Mouse (Mus musculus) B cell, adult 2 months (primary cell): ENCODE measurements around the gene Gpm6a.
"Not testable (repeated sequence)": the region's sequence is repeated elsewhere in the genome, so short reads cannot be mapped to it uniquely, and the experiment has no call there.

Experiments
- DNase-seq, 2 experiments: peaks; one replicate each; pipeline ENCODE4 v3.0.0; 2022

Gene Gpm6a

DNA sequence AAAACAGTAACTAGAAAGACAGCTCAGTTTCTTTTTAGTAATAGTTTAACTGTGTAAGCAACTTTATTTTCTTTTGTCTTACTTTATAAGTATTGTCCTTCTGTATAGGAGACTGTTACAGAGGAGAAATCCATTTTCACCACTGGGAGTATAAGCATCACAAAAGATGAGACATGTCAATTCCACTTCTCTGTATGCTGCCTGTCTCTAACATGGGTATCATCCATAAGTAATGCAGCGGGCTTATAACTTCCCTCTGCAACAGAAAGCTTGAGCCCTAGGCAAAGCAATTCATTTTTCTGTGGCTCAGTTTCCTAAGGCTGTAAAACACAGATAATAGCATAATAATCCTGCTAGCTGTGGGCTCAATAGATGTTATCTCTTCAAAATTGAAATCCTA is 62.4 kb downstream of the Gpm6a start:
- DNase-seq: no peak

DNA sequence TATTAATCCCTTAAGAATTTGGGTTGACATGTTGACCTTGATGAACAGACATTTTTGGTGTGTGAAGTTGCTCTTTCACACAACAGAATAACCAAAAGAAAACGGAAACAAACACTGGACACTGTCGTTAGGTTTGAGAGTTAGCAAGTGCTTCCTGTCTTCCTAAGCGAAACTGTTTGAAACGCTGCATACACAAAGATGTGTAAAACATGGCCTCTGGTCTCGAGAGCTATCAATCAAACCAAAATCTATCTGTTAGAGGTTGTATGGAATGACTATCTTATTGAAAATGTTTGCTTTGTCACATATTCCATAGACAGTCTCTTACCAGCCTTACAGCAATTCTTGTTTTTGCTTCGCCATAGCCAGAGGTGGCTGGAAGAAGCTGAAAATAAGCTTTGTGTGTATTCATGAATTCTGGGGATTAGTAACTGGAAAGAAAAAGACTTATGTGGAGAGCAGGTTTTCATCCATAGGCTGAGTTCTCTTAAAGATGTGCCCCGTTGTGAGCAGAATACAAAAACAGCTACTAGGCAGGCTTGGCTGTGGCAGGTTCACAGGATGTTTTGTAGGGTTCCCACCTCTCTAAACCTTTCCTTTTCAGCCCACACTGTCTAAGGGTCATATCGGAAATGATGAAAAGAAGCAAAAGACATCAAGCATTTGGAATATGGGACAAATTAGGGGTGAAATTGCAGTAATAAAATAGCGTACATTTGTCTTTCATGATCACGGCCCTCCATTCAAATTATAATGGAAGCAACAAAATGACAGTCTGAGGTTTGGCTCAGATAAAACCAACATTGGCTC is 71.4 kb downstream of the Gpm6a start:
- DNase-seq: no peak

DNA sequence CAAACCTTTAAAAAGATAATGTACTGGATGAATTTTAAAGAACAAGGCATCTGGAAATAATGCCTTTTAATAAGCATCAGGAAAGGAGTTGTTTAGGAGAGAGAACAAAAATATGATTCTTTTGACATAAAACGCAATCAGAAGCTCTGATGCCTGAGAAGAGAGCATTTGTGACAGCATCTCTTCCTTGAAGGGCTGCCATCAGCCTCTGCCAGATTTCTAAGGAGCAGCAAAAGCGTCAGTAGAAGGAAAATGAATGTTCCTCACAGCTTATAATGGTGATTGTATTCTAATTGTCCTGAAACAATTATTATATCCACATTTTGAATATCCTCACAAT is 72.0 kb downstream of the Gpm6a start:
- DNase-seq: no peak

DNA sequence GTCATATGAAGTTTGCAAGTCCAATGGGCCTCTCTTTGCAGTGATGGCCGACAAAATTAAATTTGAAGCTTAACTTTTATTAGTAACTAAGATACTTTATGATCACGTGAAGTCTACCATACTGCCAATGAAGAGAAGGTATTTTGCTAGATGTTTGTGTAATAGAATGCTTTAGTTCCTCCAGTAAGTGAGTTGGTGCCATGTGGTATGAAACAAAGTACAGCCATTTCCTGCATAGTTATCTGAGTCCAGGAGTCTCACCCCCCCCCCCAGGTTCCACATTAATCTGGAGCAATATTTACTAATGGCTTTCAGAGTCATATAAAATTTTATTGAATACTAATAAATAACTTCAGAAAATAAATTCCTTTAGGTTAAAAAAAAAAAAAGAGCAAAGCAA is 73.7 kb downstream of the Gpm6a start:
- no peak for DNase-seq

DNA sequence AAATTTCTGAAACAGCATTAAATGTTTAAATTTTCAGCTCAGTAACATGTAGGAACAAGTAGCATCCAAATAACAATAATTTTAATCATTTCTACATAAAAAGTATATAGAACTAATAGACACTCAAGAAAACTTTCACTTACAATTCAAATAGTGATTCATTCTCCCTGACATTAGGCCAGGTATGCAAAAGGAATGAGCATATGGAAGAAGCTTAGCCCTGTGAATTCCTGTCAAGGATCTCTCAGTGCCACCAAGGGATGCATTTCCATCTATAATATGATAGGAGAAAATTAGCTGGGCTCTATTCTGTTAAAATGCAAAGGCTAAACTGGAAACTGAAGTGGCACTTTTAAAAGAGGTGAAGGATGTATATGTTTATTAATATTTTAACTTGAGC is 76.5 kb downstream of the Gpm6a start:
- no peak for DNase-seq

DNA sequence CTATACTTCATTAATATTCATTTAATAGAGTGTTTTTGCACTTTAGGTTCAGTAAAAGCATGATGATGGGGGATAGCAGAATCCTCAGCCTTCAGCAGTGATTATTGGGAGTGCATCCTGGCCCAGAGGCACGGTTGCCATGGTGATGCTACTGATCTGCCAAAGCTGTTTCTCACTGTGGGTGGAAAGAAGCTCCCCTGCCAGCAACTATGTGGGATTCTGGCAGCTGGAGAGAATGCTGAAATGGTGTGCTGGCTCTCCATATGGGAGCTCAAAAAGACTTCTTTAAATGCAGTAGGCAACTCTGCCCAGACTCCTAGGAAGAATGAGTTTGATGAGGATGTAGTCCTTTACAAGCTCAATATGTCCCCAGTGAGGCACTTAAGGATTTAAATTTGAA is 79.7 kb downstream of the Gpm6a start:
- no peak for DNase-seq

DNA sequence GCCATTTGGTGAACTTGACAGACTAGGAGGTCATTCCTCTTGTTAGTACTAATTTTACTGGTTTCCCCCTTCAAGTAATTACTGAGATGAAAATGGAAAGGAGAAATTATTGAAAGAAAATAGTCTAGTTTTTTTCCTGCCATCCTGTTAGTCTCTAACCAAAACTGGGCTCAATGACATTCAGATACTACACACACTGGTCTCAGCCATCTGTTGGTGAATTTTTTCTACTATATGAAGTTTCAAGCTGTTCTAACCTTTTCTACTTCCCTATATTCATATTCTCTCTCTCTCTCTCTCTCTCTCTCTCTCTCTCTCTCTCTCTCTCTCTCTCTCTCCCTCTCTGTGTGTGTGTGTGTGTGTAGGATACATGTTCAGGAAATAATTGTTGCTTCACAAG is 80.8 kb downstream of the Gpm6a start:
- no peak for DNase-seq

DNA sequence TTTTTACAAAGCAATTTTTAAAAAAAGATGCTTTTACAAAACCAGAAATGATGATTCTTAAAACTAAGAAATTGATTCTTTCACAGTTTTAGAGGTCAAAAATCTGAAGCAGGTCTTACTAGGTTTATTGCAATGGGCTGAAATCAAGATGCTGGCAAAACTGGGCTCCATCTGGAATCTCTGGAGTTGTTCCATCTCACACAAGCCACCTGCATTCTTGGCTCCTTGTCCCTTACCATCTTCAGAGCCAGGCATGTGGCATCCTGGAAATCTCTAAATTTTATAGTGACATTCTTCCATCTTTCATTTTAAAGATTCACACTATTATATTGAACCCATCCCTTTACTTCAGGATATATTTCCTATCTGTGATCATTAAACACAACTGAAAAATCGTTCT is 88.3 kb downstream of the Gpm6a start:
- no peak for DNase-seq

DNA sequence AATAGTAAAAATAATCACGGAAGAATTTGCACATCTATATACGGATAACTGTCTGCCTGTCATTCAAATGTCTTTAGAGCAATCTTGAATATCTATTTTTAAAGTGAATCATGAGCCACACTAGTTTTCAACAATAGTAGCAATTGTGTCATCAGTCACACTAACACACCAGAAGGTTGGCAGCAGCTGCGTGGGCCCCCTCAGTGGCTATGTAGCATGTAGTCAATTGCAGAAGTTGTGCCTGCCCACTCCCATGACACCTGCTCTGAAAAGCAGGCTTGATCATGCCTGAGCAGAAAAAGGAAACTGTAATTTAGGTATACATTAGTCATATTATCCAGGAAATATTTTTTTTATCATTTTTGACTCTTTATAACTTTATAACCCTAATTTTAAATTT is 93.8 kb downstream of the Gpm6a start:
- DNase-seq: no peak

DNA sequence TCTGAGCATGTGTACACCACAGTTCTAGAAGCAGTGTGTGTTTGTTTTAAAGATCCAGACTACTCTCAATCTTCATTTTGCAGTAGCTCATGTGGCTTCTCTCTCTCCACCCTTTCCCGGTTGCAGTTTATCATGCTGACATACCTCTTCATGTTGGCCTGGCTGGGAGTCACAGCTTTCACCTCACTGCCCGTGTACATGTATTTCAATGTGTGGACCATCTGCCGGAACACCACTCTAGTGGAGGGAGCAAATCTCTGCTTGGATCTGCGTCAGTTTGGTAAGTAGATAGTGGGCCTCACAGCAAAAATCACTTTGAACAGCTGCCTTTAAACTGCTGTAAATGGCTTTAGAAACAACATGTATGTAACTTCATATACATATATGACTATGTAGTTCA is 95.3 kb downstream of the Gpm6a start:
- no peak for DNase-seq

DNA sequence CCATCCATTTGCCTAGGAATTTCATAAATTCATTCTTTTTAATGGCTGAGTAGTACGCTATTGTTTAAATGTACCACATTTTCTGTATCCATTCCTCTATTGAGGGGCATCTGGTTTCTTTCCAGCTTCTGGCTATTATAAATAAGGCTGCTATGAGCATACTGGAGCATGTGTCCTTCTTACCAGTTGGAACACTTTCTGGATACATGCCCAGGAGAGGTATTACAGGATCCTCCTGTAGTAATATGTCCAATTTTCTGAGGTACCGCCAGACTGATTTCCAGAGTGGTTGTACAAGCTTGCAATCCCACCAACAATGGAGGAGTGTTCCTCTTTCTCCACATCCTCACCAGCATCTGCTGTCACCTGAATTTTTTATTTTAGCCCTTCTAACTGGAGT is 114.2 kb downstream of the Gpm6a start:
- DNase-seq: not testable (repeated sequence)

DNA sequence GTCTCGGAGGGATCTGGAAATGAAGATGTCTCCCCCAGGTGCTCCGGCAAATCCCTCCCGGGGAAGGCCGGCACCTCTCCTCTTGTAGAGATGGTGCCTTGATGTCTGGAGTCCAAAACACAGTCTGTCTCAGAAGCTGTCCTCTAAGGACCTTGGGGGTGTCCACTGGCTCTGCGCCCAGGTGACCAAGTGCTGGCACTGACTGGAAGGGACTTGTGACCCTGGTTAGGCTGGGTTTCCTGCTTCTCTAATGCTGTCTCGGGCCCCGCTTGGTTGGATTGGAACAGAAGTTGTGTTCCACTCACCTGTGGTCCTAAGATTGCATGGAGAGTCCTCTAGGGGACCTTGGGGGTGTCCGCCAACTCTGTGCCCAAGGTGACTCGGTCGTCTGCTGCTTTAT is 118.8 kb downstream of the Gpm6a start:
- DNase-seq: peak in 1 of 2 experiments; percentile 1

DNA sequence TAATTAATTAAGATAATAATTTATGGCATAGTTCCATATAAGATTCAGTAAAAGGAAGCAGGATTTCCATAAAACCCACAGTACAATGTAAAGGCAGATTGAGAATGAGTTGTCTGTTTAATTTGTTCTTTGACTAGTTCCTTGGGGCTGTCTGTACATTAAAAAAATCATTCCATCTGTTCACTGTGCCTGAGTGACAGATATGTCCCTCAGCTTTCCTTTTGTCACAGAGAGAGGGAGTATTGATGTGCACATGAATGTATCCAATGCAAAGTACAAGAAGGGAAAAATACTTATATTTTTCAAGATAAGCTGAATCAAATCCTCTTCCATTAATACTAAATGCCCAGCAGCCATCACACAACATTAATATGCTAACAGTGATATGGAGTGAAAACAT is 147.6 kb downstream of the Gpm6a start:
- no peak for DNase-seq

DNA sequence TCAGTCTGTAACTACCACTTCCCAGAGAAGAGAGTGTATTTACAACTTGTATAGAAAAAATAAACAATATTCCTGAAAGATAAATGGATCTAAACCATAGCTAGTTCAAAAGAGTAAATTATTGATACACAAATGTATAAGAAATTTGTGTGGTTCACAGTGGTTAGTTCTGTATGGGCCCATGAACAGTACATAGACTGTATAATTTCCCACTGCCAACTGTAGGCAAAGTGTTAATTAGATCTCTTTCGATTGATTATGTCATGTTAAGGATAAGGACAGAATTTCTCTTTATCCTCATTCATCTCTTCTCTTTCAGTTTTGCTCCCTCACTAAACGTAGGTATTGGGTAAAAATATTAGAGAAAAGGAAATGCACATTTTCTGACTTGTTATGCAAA is 148.4 kb downstream of the Gpm6a start:
- no peak for DNase-seq

DNA sequence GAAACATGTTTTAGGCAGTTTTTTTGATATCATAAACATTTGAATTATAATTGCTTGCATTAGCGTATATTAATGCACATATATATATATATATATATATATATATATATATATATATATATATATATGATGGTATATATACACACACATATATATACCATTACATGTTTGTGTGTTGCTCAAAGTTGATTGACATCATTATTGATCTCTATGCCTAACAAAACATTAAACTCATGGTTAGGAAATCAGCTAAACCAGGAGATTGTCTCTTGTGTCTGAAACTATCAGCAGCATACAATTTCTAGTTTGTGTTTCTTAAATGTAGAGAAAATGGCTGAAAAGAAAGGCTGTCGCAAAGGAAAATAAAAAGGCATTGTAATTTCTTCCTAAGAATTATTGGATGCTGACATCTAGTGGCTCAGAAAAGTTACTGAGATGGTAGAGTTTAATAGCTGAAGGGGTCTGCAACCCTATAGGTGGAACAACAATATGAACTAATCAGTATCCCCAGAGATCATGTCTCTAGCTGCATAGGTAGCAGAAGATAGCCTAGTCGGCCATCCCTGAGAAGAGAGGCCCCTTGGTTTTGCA is 149.3 kb downstream of the Gpm6a start:
- no peak for DNase-seq
